Mouse (Mus musculus): ENCODE measurements at regions not wholly inside any gene's neighbourhood (a gene's known extent, or its start where the extent isn't known, plus 50 kb on each side); places are given as distances from the start of the nearest gene placed in this dataset.

GRCm38 (mm10) chr10:29661752-29662151 is 126.1 kb upstream of the Rspo3 start:
- no peak for DNase-seq (ENCODE audit: low read depth, low spot score)
- H3K9ac ChIP-seq (ENCODE audit: control insufficient read depth, low read depth, low read length, poor library complexity, severe bottlenecking): no peak overlapping the region
- H3K79me2 ChIP-seq (ENCODE audit: control insufficient read depth, insufficient read depth, low read length, poor library complexity): no peaks in the 10 kb centered on the region
- TF ChIP-seq USF2 (IDR thresholded peaks at IDR 0.05; ENCODE audit: borderline replicate concordance in 1 of 2, insufficient read depth in 1 of 2, low read depth in 1 of 2, low read length in 2 of 2) (no peak), UBTF (IDR thresholded peaks at IDR 0.05; ENCODE audit: borderline replicate concordance, insufficient read depth, low read depth, low read length) (no peak), MAFK (IDR thresholded peaks at IDR 0.05; ENCODE audit: borderline replicate concordance, low read depth, low read length) (no peak), MEF2A (IDR thresholded peaks at IDR 0.05; ENCODE audit: extremely low read depth, insufficient replicate concordance, low read depth, low read length, poor library complexity, severe bottlenecking) (no peak), ETS1 (IDR thresholded peaks at IDR 0.05; ENCODE audit: low read depth, low read length) (no peak), SIN3A (IDR thresholded peaks at IDR 0.05; ENCODE audit: low read length) (no peak), ZKSCAN1 (IDR thresholded peaks at IDR 0.05; ENCODE audit: low read depth, low read length) (no peak), JUND (IDR thresholded peaks at IDR 0.05; ENCODE audit: low read depth, low read length) (no peak), CHD2 (IDR thresholded peaks at IDR 0.05; ENCODE audit: low read length) (no peak), RCOR1 (IDR thresholded peaks at IDR 0.05; ENCODE audit: low read depth, low read length) (no peak), NRF1 (IDR thresholded peaks at IDR 0.05; ENCODE audit: insufficient read depth, low read depth, low read length, poor library complexity, severe bottlenecking) (no peak), ZC3H11A (IDR thresholded peaks at IDR 0.05; ENCODE audit: low read depth, low read length) (no peak), TBP (IDR thresholded peaks at IDR 0.05; ENCODE audit: low read depth, low read length) (no peak), GATA1 (IDR thresholded peaks at IDR 0.05; ENCODE audit: low read depth, low read length) (no peak), TCF12 (IDR thresholded peaks at IDR 0.05; ENCODE audit: low read depth, low read length) (no peak), POLR2AphosphoS2 (IDR thresholded peaks at IDR 0.05; ENCODE audit: low read length) (no peak), GABPA (IDR thresholded peaks at IDR 0.05; ENCODE audit: low read depth, low read length) (no peak)
- no peaks in the 10 kb centered on the region for H3K9me3 ChIP-seq (replicated peaks; ENCODE audit: insufficient read depth, low read length)
- H3K4me3 ChIP-seq (ENCODE audit: control insufficient read depth in 1 of 2, insufficient read depth in 1 of 2, low read depth in 2 of 2, low read length in 2 of 2): no peak overlapping the region
- H3K36me3 ChIP-seq (ENCODE audit: control insufficient read depth in 1 of 2, insufficient read depth in 2 of 2, low read length in 2 of 2): no peaks in the 10 kb centered on the region
- H3K27me3 ChIP-seq (ENCODE audit: control insufficient read depth in 1 of 2, insufficient read depth in 2 of 2, low read length in 2 of 2): no peaks in the 10 kb centered on the region
- H3K4me1 ChIP-seq (ENCODE audit: control insufficient read depth in 1 of 2, insufficient read depth in 2 of 2, low read length in 2 of 2): no peaks in the 10 kb centered on the region
- H3K27ac ChIP-seq (ENCODE audit: control insufficient read depth, low read depth, low read length): no peak overlapping the region

GRCm38 (mm10) chr10:29640249-29640648 is 104.6 kb upstream of the Rspo3 start:
- Histone ChIP-seq H3K36me3 (ENCODE audit: control insufficient read depth in 1 of 2, insufficient read depth in 2 of 2, low read length in 2 of 2) (no peaks in the 10 kb centered on the region), H3K27ac (ENCODE audit: control insufficient read depth, low read depth, low read length) (no peak overlapping the region), H3K9me3 (replicated peaks; ENCODE audit: insufficient read depth, low read length) (no peaks in the 10 kb centered on the region), H3K27me3 (ENCODE audit: control insufficient read depth in 1 of 2, insufficient read depth in 2 of 2, low read length in 2 of 2) (no peaks in the 10 kb centered on the region), H3K4me3 (ENCODE audit: control insufficient read depth in 1 of 2, insufficient read depth in 1 of 2, low read depth in 2 of 2, low read length in 2 of 2) (no peak overlapping the region), H3K79me2 (ENCODE audit: control insufficient read depth, insufficient read depth, low read length, poor library complexity) (no peaks in the 10 kb centered on the region), H3K9ac (ENCODE audit: control insufficient read depth, low read depth, low read length, poor library complexity, severe bottlenecking) (no peak overlapping the region), H3K4me1 (ENCODE audit: control insufficient read depth in 1 of 2, insufficient read depth in 2 of 2, low read length in 2 of 2) (no peaks in the 10 kb centered on the region)
- no peak for TF ChIP-seq CHD2 (IDR thresholded peaks at IDR 0.05; ENCODE audit: low read length)
- no peak for TF ChIP-seq E2F4 (IDR thresholded peaks at IDR 0.05; ENCODE audit: borderline replicate concordance, low read depth, low read length)
- no peak for TF ChIP-seq NELFE (IDR thresholded peaks at IDR 0.05; ENCODE audit: low read depth, low read length)
- TF ChIP-seq USF2 (IDR thresholded peaks at IDR 0.05; ENCODE audit: borderline replicate concordance in 1 of 2, insufficient read depth in 1 of 2, low read depth in 1 of 2, low read length in 2 of 2): no peak
- TF ChIP-seq SMC3 (IDR thresholded peaks at IDR 0.05; ENCODE audit: low read depth, low read length): no peak
- no peak for TF ChIP-seq EP300 (IDR thresholded peaks at IDR 0.05; ENCODE audit: low read depth in 1 of 2, low read length in 2 of 2)
- TF ChIP-seq RCOR1 (IDR thresholded peaks at IDR 0.05; ENCODE audit: low read depth, low read length): no peak
- no peak for TF ChIP-seq HCFC1 (IDR thresholded peaks at IDR 0.05; ENCODE audit: low read depth, low read length)
- TF ChIP-seq MYC (IDR thresholded peaks at IDR 0.05; ENCODE audit: low read depth, low read length): no peak
- TF ChIP-seq MAFK (IDR thresholded peaks at IDR 0.05; ENCODE audit: borderline replicate concordance, low read depth, low read length): no peak
- TF ChIP-seq NRF1 (IDR thresholded peaks at IDR 0.05; ENCODE audit: insufficient read depth, low read depth, low read length, poor library complexity, severe bottlenecking): no peak
- no peak for TF ChIP-seq MEF2A (IDR thresholded peaks at IDR 0.05; ENCODE audit: extremely low read depth, insufficient replicate concordance, low read depth, low read length, poor library complexity, severe bottlenecking)
- TF ChIP-seq USF1 (IDR thresholded peaks at IDR 0.05; ENCODE audit: low read depth, low read length): no peak
- TF ChIP-seq ZC3H11A (IDR thresholded peaks at IDR 0.05; ENCODE audit: low read depth, low read length): no peak
- TF ChIP-seq MXI1 (IDR thresholded peaks at IDR 0.05; ENCODE audit: low read depth, low read length): no peak
- TF ChIP-seq UBTF (IDR thresholded peaks at IDR 0.05; ENCODE audit: borderline replicate concordance, insufficient read depth, low read depth, low read length): no peak
- no peak for TF ChIP-seq BHLHE40 (IDR thresholded peaks at IDR 0.05; ENCODE audit: borderline replicate concordance, low read depth, low read length)
- no peak for TF ChIP-seq GABPA (IDR thresholded peaks at IDR 0.05; ENCODE audit: low read depth, low read length)
- TF ChIP-seq TAL1 (IDR thresholded peaks at IDR 0.05; ENCODE audit: low read length): no peak
- no peak for DNase-seq (ENCODE audit: low read depth, low spot score)

Data from MEL (cell line).